Mouse (Mus musculus): ENCODE data around the gene Olfr1043. TPM values are rescaled to one million over a fixed set of nuclear protein-coding genes. Genes with fewer than 3 reads are reported as not detected.

Gene Olfr1043
- polyA plus RNA-seq, 2 experiments, result not detected

DNA sequence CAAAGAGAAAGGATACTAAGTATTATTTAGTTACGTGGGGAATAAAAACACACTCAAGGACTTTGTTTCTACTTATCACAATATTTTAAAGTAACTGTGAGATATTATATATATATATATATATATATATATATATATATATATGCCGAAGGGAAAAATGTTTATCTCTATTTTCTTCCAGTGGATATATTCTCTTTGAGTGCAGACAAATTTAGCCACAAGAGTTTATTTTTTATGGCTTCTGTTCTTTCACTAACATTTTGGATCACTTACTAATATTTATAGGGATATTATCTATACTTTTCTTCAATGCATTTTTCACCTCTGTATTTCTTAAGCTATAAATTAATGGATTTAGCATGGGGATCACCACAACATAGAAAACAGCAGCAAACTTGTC is 5.6 kb downstream of the Olfr1043 start, which contains the start of gene Olfr1042:
Olfr1042 (minus strand) TSS at position 101 of the 400 bp plus-strand sequence.
- 80% methylated on average over 2 of the region's 2 CpGs for WGBS
- TF ChIP-seq POLR2A (IDR thresholded peaks at IDR 0.05; ENCODE audit: borderline replicate concordance, extremely low read depth, insufficient read depth, insufficient read length), result no peak
- H3K4me3 ChIP-seq (replicated peaks; ENCODE audit: low read length), result no peak within 1 kb of the TSS
- no peaks in the 10 kb centered on the region for H3K27me3 ChIP-seq (ENCODE audit: control insufficient read depth, insufficient read depth, low read length)
- no peak within 1 kb of the TSS for H3K9ac ChIP-seq (ENCODE audit: low read depth, low read length, severe bottlenecking)
- H3K4me1 ChIP-seq (ENCODE audit: control insufficient read depth, insufficient read depth, low read length), result no peaks in the 10 kb centered on the region
- ATAC-seq (ENCODE audit: low FRiP score, low read depth), result no peak
- H3K27ac ChIP-seq (replicated peaks; ENCODE audit: low read depth, low read length), result no peak within 1 kb of the TSS
- no peak for DNase-seq (ENCODE audit: low spot score)
- no peak within 1 kb of the TSS for H3K4me2 ChIP-seq (replicated peaks; ENCODE audit: low read depth, low read length, severe bottlenecking)
- H3K36me3 ChIP-seq (ENCODE audit: control insufficient read depth, insufficient read depth, low read length), result no peaks in the 10 kb centered on the region
- H3K9me3 ChIP-seq (ENCODE audit: control insufficient read depth, low read length), result no peaks in the 10 kb centered on the region

DNA sequence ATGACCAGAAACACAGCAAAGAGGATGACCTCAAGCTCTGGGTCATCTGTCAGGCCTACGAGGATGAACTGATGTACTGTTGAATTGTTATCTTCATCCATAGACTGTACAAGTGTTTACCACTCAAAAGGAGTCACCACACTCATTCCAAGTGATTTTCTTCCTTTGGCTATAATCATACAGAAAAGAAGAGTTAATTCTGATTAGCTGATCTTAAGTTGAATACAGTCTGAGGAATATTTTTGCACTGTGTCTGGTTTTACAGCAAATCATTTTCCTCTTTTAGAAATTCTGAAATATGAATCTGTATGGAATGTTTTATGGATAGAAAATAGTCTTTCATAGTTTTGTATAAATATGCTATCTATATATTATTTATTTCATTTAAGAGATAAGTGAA is 20.7 kb downstream of the Olfr1043 start, which contains the start of gene Olfr1040:
Olfr1040 (minus strand) TSS at position 101 of the 400 bp plus-strand sequence.
- Histone ChIP-seq H3K27me3 (ENCODE audit: control insufficient read depth, insufficient read depth, low read length) (no peaks in the 10 kb centered on the region), H3K4me2 (replicated peaks; ENCODE audit: low read depth, low read length, severe bottlenecking) (no peak within 1 kb of the TSS), H3K9me3 (ENCODE audit: control insufficient read depth, low read length) (no peaks in the 10 kb centered on the region), H3K4me3 (replicated peaks; ENCODE audit: low read length) (no peak within 1 kb of the TSS), H3K4me1 (ENCODE audit: control insufficient read depth, insufficient read depth, low read length) (no peaks in the 10 kb centered on the region), H3K9ac (ENCODE audit: low read depth, low read length, severe bottlenecking) (no peak within 1 kb of the TSS), H3K27ac (replicated peaks; ENCODE audit: low read depth, low read length) (no peak within 1 kb of the TSS), H3K36me3 (ENCODE audit: control insufficient read depth, insufficient read depth, low read length) (no peaks in the 10 kb centered on the region)
- no peak for TF ChIP-seq POLR2A (IDR thresholded peaks at IDR 0.05; ENCODE audit: borderline replicate concordance, extremely low read depth, insufficient read depth, insufficient read length)
- DNase-seq (ENCODE audit: low spot score) (no peak), ATAC-seq (ENCODE audit: low FRiP score, low read depth) (no peak)
- WGBS, result 75% methylated on average over 1 of the region's 1 CpGs

DNA sequence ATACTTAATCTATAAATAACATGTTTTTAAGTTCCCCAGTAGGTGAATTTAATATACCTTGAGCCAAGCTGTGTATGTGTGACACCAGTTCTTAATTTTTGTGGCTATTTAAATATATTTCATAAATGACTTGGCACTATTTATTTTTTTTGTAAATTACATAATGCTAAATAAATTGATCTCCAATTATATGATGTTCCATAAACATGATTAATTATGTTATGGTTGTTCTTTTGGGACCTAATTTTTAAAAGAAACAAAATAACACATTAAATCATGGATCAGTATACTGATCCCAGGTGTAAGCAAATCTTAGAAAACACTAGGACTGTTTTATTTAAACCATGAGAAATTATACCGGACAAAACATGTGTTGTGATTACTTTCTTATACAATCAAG is 31.5 kb downstream of the Olfr1043 start, which contains the start of gene Olfr1039:
Olfr1039 (minus strand) TSS at position 101 of the 400 bp plus-strand sequence.
- Histone ChIP-seq H3K4me2 (replicated peaks; ENCODE audit: low read depth, low read length, severe bottlenecking) (no peak within 1 kb of the TSS), H3K9me3 (ENCODE audit: control insufficient read depth, low read length) (no peaks in the 10 kb centered on the region), H3K9ac (ENCODE audit: low read depth, low read length, severe bottlenecking) (no peak within 1 kb of the TSS), H3K4me1 (ENCODE audit: control insufficient read depth, insufficient read depth, low read length) (no peaks in the 10 kb centered on the region), H3K27me3 (ENCODE audit: control insufficient read depth, insufficient read depth, low read length) (no peaks in the 10 kb centered on the region), H3K27ac (replicated peaks; ENCODE audit: low read depth, low read length) (no peak within 1 kb of the TSS), H3K4me3 (replicated peaks; ENCODE audit: low read length) (no peak within 1 kb of the TSS), H3K36me3 (ENCODE audit: control insufficient read depth, insufficient read depth, low read length) (no peaks in the 10 kb centered on the region)
- 93% methylated on average over 1 of the region's 1 CpGs for WGBS
- TF ChIP-seq POLR2A (IDR thresholded peaks at IDR 0.05; ENCODE audit: borderline replicate concordance, extremely low read depth, insufficient read depth, insufficient read length), result no peak
- ATAC-seq (ENCODE audit: low FRiP score, low read depth), result no peak
- no peak for DNase-seq (ENCODE audit: low spot score)

Other genes with a start within 250 kb of the Olfr1043 start
- gene Olfr1026, start 246.0 kb downstream of the Olfr1043 start, polyA plus RNA-seq (2012; rRNA removed), result not detected in 2 replicates
- not detected in 2 replicates for gene Olfr1026, start 246.0 kb downstream of the Olfr1043 start, polyA plus RNA-seq (2014; fragmentation: Nextera tagmentation; extraction: Ambion mirVana)
- 0.01 TPM in 1 of 2 replicates, not detected in the other for gene Olfr1028, start 217.1 kb downstream of the Olfr1043 start, polyA plus RNA-seq (2012; rRNA removed)
- not detected in 2 replicates for gene Olfr1028, start 217.1 kb downstream of the Olfr1043 start, polyA plus RNA-seq (2014; fragmentation: Nextera tagmentation; extraction: Ambion mirVana)
- gene Olfr1029, start 193.6 kb downstream of the Olfr1043 start, polyA plus RNA-seq (2012; rRNA removed), result not detected in 2 replicates
- not detected in 2 replicates for gene Olfr1029, start 193.6 kb downstream of the Olfr1043 start, polyA plus RNA-seq (2014; fragmentation: Nextera tagmentation; extraction: Ambion mirVana)
- not detected in 2 replicates for gene Olfr1030, start 188.2 kb downstream of the Olfr1043 start, polyA plus RNA-seq (2012; rRNA removed)
- gene Olfr1030, start 188.2 kb downstream of the Olfr1043 start, polyA plus RNA-seq (2014; fragmentation: Nextera tagmentation; extraction: Ambion mirVana), result not detected in 2 replicates
- gene Olfr1031, start 177.2 kb downstream of the Olfr1043 start, polyA plus RNA-seq (2012; rRNA removed), result not detected in 2 replicates
- gene Olfr1031, start 177.2 kb downstream of the Olfr1043 start, polyA plus RNA-seq (2014; fragmentation: Nextera tagmentation; extraction: Ambion mirVana), result not detected in 2 replicates
- not detected in 2 replicates for gene Olfr1032, start 162.0 kb downstream of the Olfr1043 start, polyA plus RNA-seq (2012; rRNA removed)
- not detected in 2 replicates for gene Olfr1032, start 162.0 kb downstream of the Olfr1043 start, polyA plus RNA-seq (2014; fragmentation: Nextera tagmentation; extraction: Ambion mirVana)
- gene Olfr1033, start 146.9 kb downstream of the Olfr1043 start, polyA plus RNA-seq (2012; rRNA removed), result 0.67 and 0.73 TPM in 2 replicates
- 0.39 and 1.1 TPM in 2 replicates for gene Olfr1033, start 146.9 kb downstream of the Olfr1043 start, polyA plus RNA-seq (2014; fragmentation: Nextera tagmentation; extraction: Ambion mirVana)
- 0.12 and 0.13 TPM in 2 replicates for gene Olfr1034, start 121.7 kb downstream of the Olfr1043 start, polyA plus RNA-seq (2012; rRNA removed)
- gene Olfr1034, start 121.7 kb downstream of the Olfr1043 start, polyA plus RNA-seq (2014; fragmentation: Nextera tagmentation; extraction: Ambion mirVana), result not detected in 2 replicates
- gene Olfr1036, start 93.5 kb downstream of the Olfr1043 start, polyA plus RNA-seq (2012; rRNA removed), result not detected in 2 replicates
- not detected in 2 replicates for gene Olfr1036, start 93.5 kb downstream of the Olfr1043 start, polyA plus RNA-seq (2014; fragmentation: Nextera tagmentation; extraction: Ambion mirVana)
- gene Olfr1037, start 80.1 kb downstream of the Olfr1043 start, polyA plus RNA-seq (2012; rRNA removed), result not detected in 2 replicates
- gene Olfr1037, start 80.1 kb downstream of the Olfr1043 start, polyA plus RNA-seq (2014; fragmentation: Nextera tagmentation; extraction: Ambion mirVana), result not detected in 2 replicates
- gene Olfr1039, start 31.6 kb downstream of the Olfr1043 start, polyA plus RNA-seq (2012; rRNA removed), result not detected in 2 replicates
- not detected in 2 replicates for gene Olfr1039, start 31.6 kb downstream of the Olfr1043 start, polyA plus RNA-seq (2014; fragmentation: Nextera tagmentation; extraction: Ambion mirVana)
- not detected in 2 replicates for gene Olfr1040, start 20.8 kb downstream of the Olfr1043 start, polyA plus RNA-seq (2012; rRNA removed)
- not detected in 2 replicates for gene Olfr1040, start 20.8 kb downstream of the Olfr1043 start, polyA plus RNA-seq (2014; fragmentation: Nextera tagmentation; extraction: Ambion mirVana)
- gene Olfr1042, start 5.7 kb downstream of the Olfr1043 start, polyA plus RNA-seq (2012; rRNA removed), result not detected in 2 replicates
- gene Olfr1042, start 5.7 kb downstream of the Olfr1043 start, polyA plus RNA-seq (2014; fragmentation: Nextera tagmentation; extraction: Ambion mirVana), result not detected in 2 replicates
- gene Olfr1044, start 10.3 kb upstream of the Olfr1043 start, polyA plus RNA-seq (2012; rRNA removed), result not detected in 2 replicates
- not detected in 2 replicates for gene Olfr1044, start 10.3 kb upstream of the Olfr1043 start, polyA plus RNA-seq (2014; fragmentation: Nextera tagmentation; extraction: Ambion mirVana)
- gene Olfr52, start 18.2 kb upstream of the Olfr1043 start, polyA plus RNA-seq (2012; rRNA removed), result not detected in 2 replicates
- not detected in 2 replicates for gene Olfr52, start 18.2 kb upstream of the Olfr1043 start, polyA plus RNA-seq (2014; fragmentation: Nextera tagmentation; extraction: Ambion mirVana)
- not detected in 2 replicates for gene Olfr1045, start 35.5 kb upstream of the Olfr1043 start, polyA plus RNA-seq (2012; rRNA removed)
- not detected in 2 replicates for gene Olfr1045, start 35.5 kb upstream of the Olfr1043 start, polyA plus RNA-seq (2014; fragmentation: Nextera tagmentation; extraction: Ambion mirVana)
- not detected in 2 replicates for gene Olfr1046, start 51.8 kb upstream of the Olfr1043 start, polyA plus RNA-seq (2012; rRNA removed)
- not detected in 2 replicates for gene Olfr1046, start 51.8 kb upstream of the Olfr1043 start, polyA plus RNA-seq (2014; fragmentation: Nextera tagmentation; extraction: Ambion mirVana)
- gene Olfr1047, start 63.9 kb upstream of the Olfr1043 start, polyA plus RNA-seq (2012; rRNA removed), result not detected in 2 replicates
- not detected in 2 replicates for gene Olfr1047, start 63.9 kb upstream of the Olfr1043 start, polyA plus RNA-seq (2014; fragmentation: Nextera tagmentation; extraction: Ambion mirVana)
- gene Olfr1048, start 72.8 kb upstream of the Olfr1043 start, polyA plus RNA-seq (2012; rRNA removed), result not detected in 2 replicates
- gene Olfr1048, start 72.8 kb upstream of the Olfr1043 start, polyA plus RNA-seq (2014; fragmentation: Nextera tagmentation; extraction: Ambion mirVana), result not detected in 2 replicates
- not detected in 2 replicates for gene Olfr1049, start 90.8 kb upstream of the Olfr1043 start, polyA plus RNA-seq (2012; rRNA removed)
- not detected in 2 replicates for gene Olfr1049, start 90.8 kb upstream of the Olfr1043 start, polyA plus RNA-seq (2014; fragmentation: Nextera tagmentation; extraction: Ambion mirVana)
- gene Olfr1051, start 111.6 kb upstream of the Olfr1043 start, polyA plus RNA-seq (2012; rRNA removed), result not detected in 2 replicates
- not detected in 2 replicates for gene Olfr1051, start 111.6 kb upstream of the Olfr1043 start, polyA plus RNA-seq (2014; fragmentation: Nextera tagmentation; extraction: Ambion mirVana)
- gene Olfr1052, start 124.9 kb upstream of the Olfr1043 start, polyA plus RNA-seq (2012; rRNA removed), result not detected in 2 replicates
- not detected in 2 replicates for gene Olfr1052, start 124.9 kb upstream of the Olfr1043 start, polyA plus RNA-seq (2014; fragmentation: Nextera tagmentation; extraction: Ambion mirVana)
- gene Olfr1053, start 147.8 kb upstream of the Olfr1043 start, polyA plus RNA-seq (2012; rRNA removed), result not detected in 2 replicates
- not detected in 2 replicates for gene Olfr1053, start 147.8 kb upstream of the Olfr1043 start, polyA plus RNA-seq (2014; fragmentation: Nextera tagmentation; extraction: Ambion mirVana)
- not detected in 2 replicates for gene Olfr1054, start 167.9 kb upstream of the Olfr1043 start, polyA plus RNA-seq (2012; rRNA removed)
- not detected in 2 replicates for gene Olfr1054, start 167.9 kb upstream of the Olfr1043 start, polyA plus RNA-seq (2014; fragmentation: Nextera tagmentation; extraction: Ambion mirVana)
- gene Olfr1055, start 182.8 kb upstream of the Olfr1043 start, polyA plus RNA-seq (2012; rRNA removed), result not detected in 2 replicates
- gene Olfr1055, start 182.8 kb upstream of the Olfr1043 start, polyA plus RNA-seq (2014; fragmentation: Nextera tagmentation; extraction: Ambion mirVana), result not detected in 2 replicates
- not detected in 2 replicates for gene Olfr1056, start 194.9 kb upstream of the Olfr1043 start, polyA plus RNA-seq (2012; rRNA removed)
- gene Olfr1056, start 194.9 kb upstream of the Olfr1043 start, polyA plus RNA-seq (2014; fragmentation: Nextera tagmentation; extraction: Ambion mirVana), result not detected in 2 replicates
- gene Olfr1057, start 210.9 kb upstream of the Olfr1043 start, polyA plus RNA-seq (2012; rRNA removed), result not detected in 2 replicates
- gene Olfr1057, start 210.9 kb upstream of the Olfr1043 start, polyA plus RNA-seq (2014; fragmentation: Nextera tagmentation; extraction: Ambion mirVana), result not detected in 2 replicates
- not detected in 2 replicates for gene Olfr1058, start 221.0 kb upstream of the Olfr1043 start, polyA plus RNA-seq (2012; rRNA removed)
- not detected in 2 replicates for gene Olfr1058, start 221.0 kb upstream of the Olfr1043 start, polyA plus RNA-seq (2014; fragmentation: Nextera tagmentation; extraction: Ambion mirVana)
- gene Olfr1061, start 246.5 kb upstream of the Olfr1043 start, polyA plus RNA-seq (2012; rRNA removed), result not detected in 2 replicates
- not detected in 2 replicates for gene Olfr1061, start 246.5 kb upstream of the Olfr1043 start, polyA plus RNA-seq (2014; fragmentation: Nextera tagmentation; extraction: Ambion mirVana)

All from limb, embryonic 14.5 days (tissue).